Mouse (Mus musculus) stomach, postnatal 0 days (tissue): ENCODE measurements at regions not wholly inside any gene's neighbourhood (a gene's known extent, or its start where the extent isn't known, plus 50 kb on each side); places are given as distances from the start of the nearest gene placed in this dataset.
A peak's percentile ranks its signal among the peaks of the same experiment; 100 is the strongest.

Experiments
- ATAC-seq: fragments of 200-750 bp; cut with Nextera tagmentation; 2 replicates; pipeline ENCODE4 v1.8.0; 2017; ENCODE audit not compliant: low FRiP score, low TSS enrichment
- DNase-seq: peaks from one replicate; pipeline ENCODE4 v3.0.0-alpha.2; 2016; ENCODE audit warnings: low spot score
- H3K27ac ChIP-seq: fragments of 300-500 bp; sonication (generic); replicated peaks from 2 replicates; pipeline ENCODE4 v1.5.1; 2014; ENCODE audit warnings: mild to moderate bottlenecking, control low read depth
- H3K27me3 ChIP-seq: fragments of 300-500 bp; sonication (generic); 2 replicates; pipeline ENCODE4 v1.6.1; 2014; ENCODE audit warnings: low read length; ENCODE audit not compliant: control insufficient read depth, insufficient read depth
- H3K36me3 ChIP-seq: fragments of 300-500 bp; sonication (generic); 2 replicates; pipeline ENCODE4 v1.6.1; 2014; ENCODE audit warnings: low read length, mixed read lengths; ENCODE audit not compliant: control insufficient read depth, insufficient read depth
- H3K4me1 ChIP-seq: fragments of 300-500 bp; sonication (generic); replicated peaks from 2 replicates; pipeline ENCODE4 v1.6.1; 2014; ENCODE audit warnings: antibody characterized with exemption; ENCODE audit not compliant: control insufficient read depth, insufficient read depth
- H3K4me2 ChIP-seq: fragments of 300-500 bp; sonication (generic); replicated peaks from 2 replicates; pipeline ENCODE4 v1.6.1; 2014; ENCODE audit warnings: low read depth, mild to moderate bottlenecking, control low read depth, moderate library complexity
- H3K4me3 ChIP-seq: fragments of 300-500 bp; sonication (generic); 2 replicates; pipeline ENCODE4 v1.5.1; 2014; ENCODE audit warnings: low read depth, low read length, control low read depth
- H3K9ac ChIP-seq: fragments of 300-500 bp; sonication (generic); 2 replicates; pipeline ENCODE4 v1.6.1; 2014; ENCODE audit warnings: mild to moderate bottlenecking, low read length, control low read depth, mixed read lengths
- H3K9me3 ChIP-seq: fragments of 300-500 bp; sonication (generic); 2 replicates; pipeline ENCODE4 v1.6.1; 2016; ENCODE audit warnings: low read length; ENCODE audit not compliant: control insufficient read depth
- CTCF ChIP-seq: IDR thresholded peaks from 2 replicates; pipeline ENCODE4 v1.5.1; 2016; ENCODE audit warnings: antibody characterized with exemption, low read depth, mild to moderate bottlenecking, moderate library complexity
- EP300 ChIP-seq: optimal IDR thresholded peaks from 2 replicates; pipeline ENCODE3; 2016; ENCODE audit warnings: antibody characterized with exemption
- WGBS: fragments of 180-500 bp; shearing (Covaris S2); extraction: QIAGEN DNeasy Blood & Tissue Kit; methylation state at CpG from one replicate; pipeline ENCODE4 v1.1.7; 2014; 5-methylcytosine and 5-hydroxymethylcytosine counted together

DNA sequence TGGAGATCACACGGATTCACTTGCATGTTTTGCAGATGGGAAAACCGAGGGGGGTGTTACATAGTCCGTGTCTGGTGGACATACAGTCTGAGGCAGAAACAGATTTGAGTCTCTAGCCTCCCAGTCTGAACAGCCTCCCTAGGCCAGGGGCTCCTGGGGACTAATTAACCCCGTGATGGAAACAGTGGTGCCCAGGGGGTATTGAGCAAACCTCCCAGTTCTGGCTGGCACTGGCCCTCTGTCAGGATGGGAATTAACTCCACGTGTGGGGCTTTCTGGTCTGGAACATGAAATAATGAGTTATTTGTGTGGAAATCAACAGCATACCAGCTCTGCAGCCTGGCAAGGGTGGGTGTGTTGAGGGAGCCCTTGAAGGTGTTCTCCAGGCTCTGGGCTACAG is 79.9 kb upstream of the Nek6 start:
- H3K4me1 ChIP-seq, result no peaks in the 10 kb centered on the region
- ATAC-seq (no peak), DNase-seq (no peak)
- H3K9ac ChIP-seq, result no peak overlapping the region
- H3K4me3 ChIP-seq, result no peak overlapping the region
- H3K27ac ChIP-seq, result no peak overlapping the region
- H3K4me2 ChIP-seq, result no peak overlapping the region
- no peaks in the 10 kb centered on the region for H3K27me3 ChIP-seq
- WGBS, result 61% methylated on average over 5 of the region's 5 CpGs
- H3K36me3 ChIP-seq, result no peaks in the 10 kb centered on the region
- TF ChIP-seq EP300 (no peak), CTCF (no peak)
- H3K9me3 ChIP-seq, result no peaks in the 10 kb centered on the region

DNA sequence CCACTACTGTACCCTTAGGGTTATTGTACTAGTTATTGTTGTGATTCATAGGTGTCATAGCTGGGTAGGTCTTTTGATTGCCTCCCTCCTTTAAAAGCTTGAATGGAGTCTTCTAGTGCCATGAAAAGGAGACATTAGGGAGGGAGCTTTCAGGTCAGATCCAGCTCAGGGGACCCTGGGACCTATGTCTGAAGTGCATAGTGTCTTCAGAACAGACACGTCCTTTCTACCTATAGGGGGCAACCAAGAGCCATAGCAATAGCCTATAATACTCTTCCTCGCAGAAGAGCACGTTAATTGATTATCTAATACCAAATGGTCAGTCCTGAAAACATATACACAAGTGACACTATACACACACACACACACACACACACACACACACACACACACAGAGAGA is 77.7 kb upstream of the Nek6 start:
- ATAC-seq, result no peak
- peak; percentile 86 for TF ChIP-seq CTCF
- TF ChIP-seq EP300, result no peak

DNA sequence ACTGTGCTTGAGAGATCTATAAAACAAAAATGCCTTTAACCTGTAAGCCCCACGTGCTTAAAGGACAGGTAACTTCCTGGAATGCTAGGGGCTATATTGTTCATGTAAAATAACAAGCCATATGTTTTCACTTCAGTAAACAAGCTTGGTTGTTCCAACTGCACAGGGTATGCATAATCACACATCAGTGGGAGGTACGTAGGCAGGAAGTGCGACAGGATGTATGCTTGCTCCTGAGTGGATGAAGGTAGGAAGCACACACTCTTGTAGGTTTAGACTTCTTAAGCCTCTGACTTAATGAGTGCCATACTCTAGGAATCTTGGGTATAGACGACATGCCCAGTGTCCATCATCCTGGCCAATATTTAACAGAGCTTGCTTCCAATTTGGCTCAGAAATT is 74.7 kb upstream of the Nek6 start:
- H3K4me3 ChIP-seq, result no peak overlapping the region
- no peaks in the 10 kb centered on the region for H3K9me3 ChIP-seq
- no peaks in the 10 kb centered on the region for H3K27me3 ChIP-seq
- H3K4me2 ChIP-seq, result no peak overlapping the region
- DNase-seq, result no peak
- no peak overlapping the region for H3K9ac ChIP-seq
- TF ChIP-seq CTCF (no peak), EP300 (no peak)
- H3K27ac ChIP-seq, result no peak overlapping the region
- H3K4me1 ChIP-seq, result no peaks in the 10 kb centered on the region
- no peaks in the 10 kb centered on the region for H3K36me3 ChIP-seq
- no peak for ATAC-seq
- WGBS, result 73% methylated on average over 4 of the region's 4 CpGs

More for the DNA sequence above, 77.7 kb upstream of the Nek6 start:
- 15% methylated on average over 3 of the region's 3 CpGs for WGBS
- no peaks in the 10 kb centered on the region for H3K36me3 ChIP-seq
- H3K27me3 ChIP-seq, result no peaks in the 10 kb centered on the region
- no peaks in the 10 kb centered on the region for H3K4me1 ChIP-seq
- H3K9me3 ChIP-seq, result no peaks in the 10 kb centered on the region
- no peak for DNase-seq
- no peak overlapping the region for H3K4me2 ChIP-seq
- H3K9ac ChIP-seq, result no peak overlapping the region
- H3K4me3 ChIP-seq, result no peak overlapping the region
- H3K27ac ChIP-seq, result no peak overlapping the region

DNA sequence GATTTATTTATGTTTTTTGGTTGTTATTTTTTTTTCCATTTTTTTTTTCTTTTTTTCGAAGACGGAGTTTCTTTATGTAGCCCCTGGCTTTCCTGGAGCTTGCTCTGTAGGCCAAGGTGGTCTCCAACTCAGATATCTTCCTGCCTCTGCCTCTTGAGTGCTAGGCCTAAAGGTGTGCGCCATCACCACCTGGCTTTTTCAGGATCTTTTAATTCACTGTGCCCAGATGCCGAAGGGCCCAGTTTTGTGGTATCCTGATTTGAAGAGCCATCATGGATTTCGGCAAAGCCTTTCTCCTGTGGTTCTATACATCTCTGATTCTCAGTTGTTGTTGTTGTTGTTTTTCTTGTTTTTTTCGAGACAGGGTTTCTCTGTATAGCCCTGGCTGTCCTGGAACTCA is 72.3 kb upstream of the Nek6 start:
- TF ChIP-seq CTCF, result no peak
- no peak for TF ChIP-seq EP300
- no peak for DNase-seq
- Histone ChIP-seq H3K4me1 (no peaks in the 10 kb centered on the region), H3K27me3 (no peaks in the 10 kb centered on the region), H3K27ac (no peak overlapping the region), H3K9ac (no peak overlapping the region), H3K36me3 (no peaks in the 10 kb centered on the region), H3K4me3 (no peak overlapping the region), H3K9me3 (no peaks in the 10 kb centered on the region), H3K4me2 (no peak overlapping the region)
- no peak for ATAC-seq
- WGBS, result 97% methylated on average over 6 of the region's 6 CpGs

DNA sequence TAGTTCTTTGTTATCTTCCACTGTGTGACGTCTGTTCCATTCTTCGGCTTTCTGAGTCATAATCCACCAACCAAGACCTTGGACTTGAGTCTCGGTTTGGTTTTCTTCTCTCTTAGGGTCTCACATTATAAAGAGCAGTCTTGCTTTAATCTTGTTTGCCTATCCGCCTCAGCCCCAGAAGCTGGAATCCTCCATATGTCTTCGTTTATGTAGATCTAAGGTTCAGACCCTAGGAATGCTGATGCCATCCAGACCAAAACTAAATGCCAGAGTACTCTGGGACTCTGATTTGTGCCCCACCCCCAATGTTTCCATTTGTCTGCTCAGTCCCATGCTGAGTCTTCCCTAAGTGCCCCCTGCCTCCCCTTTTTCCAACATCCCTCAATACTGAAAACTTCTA is 71.5 kb upstream of the Nek6 start:
- Histone ChIP-seq H3K4me2 (no peak overlapping the region), H3K36me3 (no peaks in the 10 kb centered on the region), H3K27ac (no peak overlapping the region), H3K27me3 (no peaks in the 10 kb centered on the region), H3K9me3 (no peaks in the 10 kb centered on the region), H3K4me3 (no peak overlapping the region), H3K9ac (no peak overlapping the region), H3K4me1 (no peaks in the 10 kb centered on the region)
- ATAC-seq, result no peak
- no peak for DNase-seq
- TF ChIP-seq CTCF (no peak), EP300 (no peak)
- WGBS, result 67% methylated on average over 5 of the region's 5 CpGs

DNA sequence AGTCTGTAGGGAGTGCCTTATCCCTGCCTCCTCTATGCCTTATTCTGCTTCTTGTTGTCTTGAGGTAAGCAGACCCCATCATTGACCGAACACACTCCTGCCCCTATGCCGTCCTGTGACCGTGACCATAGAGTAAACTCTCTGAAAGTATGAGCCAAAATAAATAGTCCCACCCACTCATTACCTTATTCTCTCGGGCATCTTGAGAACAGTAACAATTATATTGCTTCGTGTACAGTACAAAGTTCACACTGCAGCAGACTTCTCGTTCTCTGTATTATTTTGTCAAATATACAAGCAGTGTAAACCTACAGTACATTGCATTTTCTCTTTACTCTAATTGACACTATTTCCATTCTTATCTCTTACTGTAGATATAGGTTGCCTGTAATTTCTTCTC is 62.4 kb upstream of the Nek6 start:
- H3K4me3 ChIP-seq, result no peak overlapping the region
- no peaks in the 10 kb centered on the region for H3K36me3 ChIP-seq
- TF ChIP-seq CTCF (no peak), EP300 (no peak)
- 48% methylated on average over 6 of the region's 6 CpGs for WGBS
- peak; percentile 72 for ATAC-seq
- DNase-seq, result no peak
- no peak overlapping the region for H3K9ac ChIP-seq
- H3K4me1 ChIP-seq, result no peaks in the 10 kb centered on the region
- H3K4me2 ChIP-seq, result no peak overlapping the region
- no peaks in the 10 kb centered on the region for H3K9me3 ChIP-seq
- no peak overlapping the region for H3K27ac ChIP-seq
- H3K27me3 ChIP-seq, result no peaks in the 10 kb centered on the region
